Mouse (Mus musculus) hindbrain, embryonic 12.5 days (tissue): ENCODE data around the gene Phlda1. TPM values are rescaled to one million over a fixed set of nuclear protein-coding genes. Genes with fewer than 3 reads are reported as not detected.

Source experiments
- ATAC-seq: fragments of 200-750 bp; cut with Nextera tagmentation; 2 replicates; pipeline ENCODE4 v1.8.0; 2017; ENCODE audit warnings: moderate TSS enrichment; ENCODE audit not compliant: low FRiP score
- H3K27ac ChIP-seq: fragments of 300-500 bp; sonication (generic); 2 replicates; pipeline ENCODE4 v1.5.1; 2016; ENCODE audit warnings: mild to moderate bottlenecking
- H3K27me3 ChIP-seq: fragments of 300-500 bp; sonication (generic); 2 replicates; pipeline ENCODE4 v1.6.1; 2016; ENCODE audit warnings: mild to moderate bottlenecking
- H3K36me3 ChIP-seq: fragments of 300-500 bp; sonication (generic); 2 replicates; pipeline ENCODE4 v1.6.1; 2016; ENCODE audit warnings: mild to moderate bottlenecking
- H3K4me1 ChIP-seq: fragments of 300-500 bp; sonication (generic); 2 replicates; pipeline ENCODE4 v1.6.1; 2016
- H3K4me2 ChIP-seq: fragments of 300-500 bp; sonication (generic); replicated peaks from 2 replicates; pipeline ENCODE4 v1.6.1; 2016; ENCODE audit warnings: mild to moderate bottlenecking
- H3K4me3 ChIP-seq: fragments of 300-500 bp; sonication (generic); 2 replicates; pipeline ENCODE4 v1.5.1; 2016; ENCODE audit warnings: mild to moderate bottlenecking
- H3K9ac ChIP-seq: fragments of 300-500 bp; sonication (generic); 2 replicates; pipeline ENCODE4 v1.6.1; 2016; ENCODE audit warnings: mild to moderate bottlenecking, moderate library complexity
- H3K9me3 ChIP-seq: fragments of 300-500 bp; sonication (generic); replicated peaks from 2 replicates; pipeline ENCODE4 v1.6.1; 2016; ENCODE audit warnings: mild to moderate bottlenecking
- WGBS: fragments of 180-500 bp; shearing (Covaris S2); methylation state at CpG from one replicate; pipeline ENCODE4 v1.1.7; 2016; 5-methylcytosine and 5-hydroxymethylcytosine counted together
- polyA plus RNA-seq: library from polyadenylated mRNA; unstranded; fragments of >200 nt; fragmentation: Nextera tagmentation; extraction: Ambion mirVana; gene quantifications from 2 replicates; pipeline ENCODE4 v1.2.1, GENCODE M21; 2016

Gene Phlda1
- polyA plus RNA-seq, 1 experiment from 2014 or later = 42.8 TPM

- Histone ChIP-seq H3K27ac (peak overlapping the region; percentile 95), H3K27me3 (no peaks in the 10 kb centered on the region), H3K9ac (peak overlapping the region; percentile 96), H3K36me3 (no peaks in the 10 kb centered on the region), H3K9me3 (no peaks in the 10 kb centered on the region), H3K4me2 (peak overlapping the region; percentile 78), H3K4me1 (peaks cover 18% of the 10 kb centered on the region), H3K4me3 (peak overlapping the region; percentile 85)
- WGBS = under 1% methylated on average over 38 of the region's 38 CpGs
- ATAC-seq = peak; percentile 33
Observed at GRCm38 (mm10) chr10:111507460-111508211, 1.6 kb downstream of the Phlda1 start.

- Histone ChIP-seq H3K27me3 (no peaks in the 10 kb centered on the region), H3K9ac (peak overlapping the region; percentile 96), H3K4me1 (peaks cover 14% of the 10 kb centered on the region), H3K36me3 (no peaks in the 10 kb centered on the region), H3K4me3 (peak overlapping the region; percentile 85), H3K27ac (peak overlapping the region; percentile 95), H3K9me3 (no peaks in the 10 kb centered on the region), H3K4me2 (peak overlapping the region; percentile 78)
- WGBS = 5% methylated on average over 7 of the region's 7 CpGs
- no peak for ATAC-seq
Observed at GRCm38 (mm10) chr10:111508324-111509080, 2.4 kb downstream of the Phlda1 start.

- ATAC-seq = no peak
- Histone ChIP-seq H3K9me3 (no peaks in the 10 kb centered on the region), H3K4me2 (peak overlapping the region; percentile 78), H3K4me3 (peak overlapping the region; percentile 85), H3K4me1 (peaks cover 14% of the 10 kb centered on the region), H3K27ac (peak overlapping the region; percentile 45), H3K9ac (peak overlapping the region; percentile 51), H3K27me3 (no peaks in the 10 kb centered on the region), H3K36me3 (no peaks in the 10 kb centered on the region)
- WGBS = 23% methylated on average over 8 of the region's 8 CpGs
Observed at GRCm38 (mm10) chr10:111509103-111509784, 3.2 kb downstream of the Phlda1 start.

- 68% methylated on average over 7 of the region's 7 CpGs for WGBS
- ATAC-seq = no peak
- Histone ChIP-seq H3K4me1 (peaks cover 14% of the 10 kb centered on the region), H3K27me3 (no peaks in the 10 kb centered on the region), H3K9ac (no peak overlapping the region), H3K27ac (no peak overlapping the region), H3K9me3 (no peaks in the 10 kb centered on the region), H3K36me3 (no peaks in the 10 kb centered on the region), H3K4me3 (no peak overlapping the region), H3K4me2 (peak overlapping the region; percentile 78; the same call in 1 of the 2 replicates)
Observed at GRCm38 (mm10) chr10:111509981-111510380, 3.9 kb downstream of the Phlda1 start.

- no peaks in the 10 kb centered on the region for H3K27me3 ChIP-seq
- peaks cover 9% of the 10 kb centered on the region for H3K4me1 ChIP-seq
- no peak overlapping the region for H3K4me2 ChIP-seq
- WGBS = 50% methylated on average over 7 of the region's 7 CpGs
- H3K4me3 ChIP-seq = no peak overlapping the region
- no peaks in the 10 kb centered on the region for H3K9me3 ChIP-seq
- H3K9ac ChIP-seq = no peak overlapping the region
- no peaks in the 10 kb centered on the region for H3K36me3 ChIP-seq
- H3K27ac ChIP-seq = no peak overlapping the region
- ATAC-seq = no peak
Observed at GRCm38 (mm10) chr10:111510798-111511197, 4.7 kb downstream of the Phlda1 start.

GRCm38 (mm10) chr10:111512036-111512568 is 6.0 kb downstream of the Phlda1 start:
- no peaks in the 10 kb centered on the region for H3K9me3 ChIP-seq
- H3K4me3 ChIP-seq = no peak overlapping the region
- H3K27me3 ChIP-seq = no peaks in the 10 kb centered on the region
- H3K27ac ChIP-seq = no peak overlapping the region
- no peak overlapping the region for H3K4me2 ChIP-seq
- WGBS = 74% methylated on average over 10 of the region's 10 CpGs
- H3K9ac ChIP-seq = no peak overlapping the region
- no peaks in the 10 kb centered on the region for H3K36me3 ChIP-seq
- ATAC-seq = no peak
- H3K4me1 ChIP-seq = peaks cover 7% of the 10 kb centered on the region

- no peaks in the 10 kb centered on the region for H3K9me3 ChIP-seq
- no peak overlapping the region for H3K9ac ChIP-seq
- 94% methylated on average over 5 of the region's 5 CpGs for WGBS
- no peak overlapping the region for H3K4me3 ChIP-seq
- no peaks in the 10 kb centered on the region for H3K27me3 ChIP-seq
- no peak for ATAC-seq
- no peaks in the 10 kb centered on the region for H3K36me3 ChIP-seq
- peaks cover 3% of the 10 kb centered on the region; the same call in 1 of the 2 replicates for H3K4me1 ChIP-seq
- no peak overlapping the region for H3K4me2 ChIP-seq
- no peak overlapping the region for H3K27ac ChIP-seq
Observed at GRCm38 (mm10) chr10:111514282-111514885, 8.3 kb downstream of the Phlda1 start.

- Histone ChIP-seq H3K36me3 (no peaks in the 10 kb centered on the region), H3K27me3 (no peaks in the 10 kb centered on the region), H3K9me3 (no peaks in the 10 kb centered on the region), H3K9ac (no peak overlapping the region), H3K4me2 (no peak overlapping the region), H3K4me1 (peaks cover 9% of the 10 kb centered on the region), H3K4me3 (no peak overlapping the region), H3K27ac (no peak overlapping the region)
- ATAC-seq = no peak
- WGBS = 86% methylated on average over 17 of the region's 17 CpGs
Observed at GRCm38 (mm10) chr10:111515071-111516010, 9.3 kb downstream of the Phlda1 start.

GRCm38 (mm10) chr10:111516172-111516588 is 10.1 kb downstream of the Phlda1 start:
- Histone ChIP-seq H3K27ac (no peak overlapping the region), H3K4me2 (no peak overlapping the region), H3K4me1 (peaks cover 13% of the 10 kb centered on the region), H3K9ac (no peak overlapping the region), H3K36me3 (no peaks in the 10 kb centered on the region), H3K4me3 (no peak overlapping the region), H3K9me3 (no peaks in the 10 kb centered on the region), H3K27me3 (no peaks in the 10 kb centered on the region)
- no peak for ATAC-seq
- 60% methylated on average over 13 of the region's 13 CpGs for WGBS

- Histone ChIP-seq H3K27me3 (no peaks in the 10 kb centered on the region), H3K4me3 (no peak overlapping the region), H3K9ac (no peak overlapping the region), H3K9me3 (no peaks in the 10 kb centered on the region), H3K36me3 (no peaks in the 10 kb centered on the region), H3K4me2 (no peak overlapping the region), H3K27ac (no peak overlapping the region), H3K4me1 (peaks cover 13% of the 10 kb centered on the region)
- ATAC-seq = no peak
- 84% methylated on average over 8 of the region's 8 CpGs for WGBS
Observed at GRCm38 (mm10) chr10:111516804-111517436, 10.8 kb downstream of the Phlda1 start.

GRCm38 (mm10) chr10:111518350-111518749 is 12.3 kb downstream of the Phlda1 start:
- Histone ChIP-seq H3K27ac (no peak overlapping the region), H3K4me2 (no peak overlapping the region), H3K36me3 (no peaks in the 10 kb centered on the region), H3K9ac (no peak overlapping the region), H3K4me3 (no peak overlapping the region), H3K4me1 (peaks cover 13% of the 10 kb centered on the region), H3K27me3 (no peaks in the 10 kb centered on the region), H3K9me3 (no peaks in the 10 kb centered on the region)
- ATAC-seq = no peak
- 79% methylated on average over 4 of the region's 4 CpGs for WGBS
